Mouse (Mus musculus) ES-E14 (cell line): Measurements from ENCODE around the gene Krtap16-1. TPM values are rescaled to one million over a fixed set of nuclear protein-coding genes. Genes with fewer than 3 reads are reported as not detected.

Experiments
- DNase-seq: peaks from one replicate; pipeline ENCODE4 v3.0.0-alpha.2; 2013; ENCODE audit warnings: low read depth, low spot score
- H3K27ac ChIP-seq: 2 replicates; pipeline ENCODE4 v1.5.1; 2012; ENCODE audit warnings: low read depth, mild to moderate bottlenecking, low read length, moderate library complexity, mixed read lengths; ENCODE audit not compliant: poor library complexity, insufficient read depth, severe bottlenecking
- H3K36me3 ChIP-seq: 2 replicates; pipeline ENCODE4 v1.6.1; 2012; ENCODE audit warnings: mild to moderate bottlenecking, low read length, moderate library complexity, mixed read lengths; ENCODE audit not compliant: control insufficient read depth, poor library complexity, insufficient read depth, severe bottlenecking
- H3K4me1 ChIP-seq, 2 experiments: fragments of 150-350 bp in 1 of 2; sonication (generic) in 1 of 2; 2 replicates each; pipeline ENCODE4 v1.6.1; 2012; ENCODE audit warnings: low read length in 2 of 2, mild to moderate bottlenecking in 1 of 2, mixed read lengths in 1 of 2; ENCODE audit not compliant: control insufficient read depth in 2 of 2, insufficient read depth in 2 of 2, poor library complexity in 1 of 2
- H3K4me3 ChIP-seq, 2 experiments: fragments of 150-350 bp in 1 of 2; sonication (generic) in 1 of 2; 2 replicates each; pipeline ENCODE4 v1.5.1; 2012; ENCODE audit warnings: low read length in 2 of 2, low read depth in 1 of 2, mild to moderate bottlenecking in 1 of 2, mixed read lengths in 1 of 2; ENCODE audit not compliant: insufficient read depth in 1 of 2, poor library complexity in 1 of 2, severe bottlenecking in 1 of 2
- H3K9ac ChIP-seq: 2 replicates; pipeline ENCODE4 v1.6.1; 2012; ENCODE audit warnings: low read depth, mild to moderate bottlenecking, low read length, mixed read lengths; ENCODE audit not compliant: poor library complexity, insufficient read depth, severe bottlenecking
- H3K9me3 ChIP-seq: fragments of 150-350 bp; sonication (generic); 2 replicates; pipeline ENCODE4 v1.6.1; 2012; ENCODE audit warnings: low read depth, mild to moderate bottlenecking, low read length; ENCODE audit not compliant: control insufficient read depth, insufficient read depth
- CHD2 ChIP-seq: IDR thresholded peaks from 2 replicates; pipeline ENCODE4 v1.6.1; 2014; ENCODE audit warnings: mild to moderate bottlenecking, low read depth, low read length, inconsistent platforms
- HCFC1 ChIP-seq: IDR thresholded peaks from 2 replicates; pipeline ENCODE4 v1.6.1; 2012; ENCODE audit warnings: low read length, inconsistent platforms, borderline replicate concordance; ENCODE audit not compliant: insufficient read depth
- MAFK ChIP-seq: IDR thresholded peaks from 2 replicates; pipeline ENCODE4 v1.6.1; 2014; ENCODE audit warnings: mild to moderate bottlenecking, low read depth, low read length, inconsistent platforms; ENCODE audit not compliant: insufficient read depth
- ZC3H11A ChIP-seq: IDR thresholded peaks from 2 replicates; pipeline ENCODE4 v1.6.1; 2012; ENCODE audit warnings: low read depth, mild to moderate bottlenecking, inconsistent platforms, low read length, borderline replicate concordance
- ZNF384 ChIP-seq: IDR thresholded peaks from 2 replicates; pipeline ENCODE4 v1.6.1; 2012; ENCODE audit warnings: low read depth, low read length, inconsistent platforms
- in situ Hi-C, 2 experiments: fragments of 600-800 bp; cut with MboI; formaldehyde crosslinking; loops; one replicate each; pipeline ENCODE4 v1.15.1; 2025; ENCODE audit warnings: low sequenced_read_pairs in 2 of 2, inconsistent platforms in 1 of 2; ENCODE audit not compliant: unreplicated experiment in 2 of 2
- total RNA-seq: library from RNA; depleted of rRNA; stranded (reverse); fragments of 300-350 nt; gene quantifications from 2 replicates; pipeline ENCODE4 v1.2.3, GENCODE M21; 2012

Krtap16-1 gene
- total RNA-seq, 1 experiment: not detected

DNA sequence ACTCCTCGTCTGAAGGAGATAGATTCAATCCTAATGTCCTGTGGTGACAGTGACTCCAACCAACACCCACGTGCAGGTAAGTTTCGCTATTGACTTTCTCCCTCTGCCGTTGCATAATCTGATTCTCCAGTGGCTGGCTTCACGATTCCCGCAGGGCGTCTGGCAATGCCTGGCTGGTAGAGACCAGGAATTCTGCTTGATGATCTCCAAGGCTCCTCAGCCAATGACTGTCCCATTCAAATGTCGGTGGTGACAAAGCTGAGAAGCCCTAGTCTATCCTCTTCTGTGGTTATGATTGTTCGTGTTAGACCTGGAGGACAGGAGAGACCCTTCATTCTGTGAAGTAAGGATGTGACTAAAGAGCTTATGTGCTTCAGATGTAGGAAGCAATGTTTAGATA is 3.7 kb downstream of the Krtap16-1 start:
- TF ChIP-seq ZC3H11A (no peak), MAFK (no peak), CHD2 (no peak)
- H3K9me3 ChIP-seq: no peaks in the 10 kb centered on the region
- H3K9ac ChIP-seq: no peak overlapping the region
- H3K4me3 ChIP-seq: no peak overlapping the region
- H3K36me3 ChIP-seq: no peaks in the 10 kb centered on the region
- DNase-seq: no peak
- H3K27ac ChIP-seq: no peak overlapping the region
- in situ Hi-C loops: no loop called here
- no peaks in the 10 kb centered on the region for H3K4me1 ChIP-seq

- Histone ChIP-seq H3K4me3 (no peak within 1 kb of the TSS), H3K27ac (no peak within 1 kb of the TSS), H3K9me3 (no peaks in the 10 kb centered on the region), H3K36me3 (no peaks in the 10 kb centered on the region), H3K4me1 (no peaks in the 10 kb centered on the region), H3K9ac (no peak within 1 kb of the TSS)
- no peak for DNase-seq
- in situ Hi-C loops: no loop called here
- TF ChIP-seq MAFK (no peak), HCFC1 (no peak), ZC3H11A (no peak), CHD2 (no peak), ZNF384 (no peak)
Measured at GRCm38 (mm10) chr11:99978953-99979352, 7.4 kb downstream of the Krtap16-1 start, which contains the start of gene Krtap29-1. Krtap29-1 (minus strand) TSS chr11:99979053.

GRCm38 (mm10) chr11:99965961-99966360 is 20.4 kb downstream of the Krtap16-1 start:
- H3K4me3 ChIP-seq: no peak overlapping the region
- in situ Hi-C loops: no loop called here
- no peaks in the 10 kb centered on the region for H3K9me3 ChIP-seq
- H3K4me1 ChIP-seq: no peaks in the 10 kb centered on the region
- H3K36me3 ChIP-seq: no peaks in the 10 kb centered on the region
- DNase-seq: no peak
- H3K27ac ChIP-seq: no peak overlapping the region
- no peak overlapping the region for H3K9ac ChIP-seq
- TF ChIP-seq CHD2 (no peak), ZNF384 (no peak), HCFC1 (no peak), ZC3H11A (no peak), MAFK (no peak)

DNA sequence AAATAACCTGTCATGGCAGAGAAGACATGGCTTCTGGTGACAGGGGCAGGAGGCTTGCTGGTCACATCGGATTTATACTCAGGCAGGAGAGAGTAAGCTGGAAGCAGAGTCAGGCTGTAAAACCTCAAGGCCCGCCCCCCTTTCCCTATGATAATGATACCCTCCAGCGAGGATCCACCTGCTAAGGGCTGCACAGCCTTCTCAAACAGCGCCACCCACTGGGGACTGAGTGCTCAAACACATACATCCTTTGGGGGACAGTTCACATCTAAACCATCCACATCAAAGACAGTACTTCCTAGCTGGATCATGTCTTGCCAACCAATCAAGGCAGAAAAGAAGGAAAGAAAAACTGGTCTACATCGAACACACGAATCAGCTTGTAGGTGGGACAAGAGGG is 22.2 kb downstream of the Krtap16-1 start:
- Histone ChIP-seq H3K27ac (no peak overlapping the region), H3K9ac (no peak overlapping the region), H3K36me3 (no peaks in the 10 kb centered on the region), H3K4me3 (no peak overlapping the region), H3K4me1 (no peaks in the 10 kb centered on the region), H3K9me3 (no peaks in the 10 kb centered on the region)
- peak; percentile 60 for DNase-seq
- in situ Hi-C loops: no loop called here
- TF ChIP-seq ZNF384 (no peak), ZC3H11A (peak; percentile 19; the same call in 1 of the 2 replicates)

DNA sequence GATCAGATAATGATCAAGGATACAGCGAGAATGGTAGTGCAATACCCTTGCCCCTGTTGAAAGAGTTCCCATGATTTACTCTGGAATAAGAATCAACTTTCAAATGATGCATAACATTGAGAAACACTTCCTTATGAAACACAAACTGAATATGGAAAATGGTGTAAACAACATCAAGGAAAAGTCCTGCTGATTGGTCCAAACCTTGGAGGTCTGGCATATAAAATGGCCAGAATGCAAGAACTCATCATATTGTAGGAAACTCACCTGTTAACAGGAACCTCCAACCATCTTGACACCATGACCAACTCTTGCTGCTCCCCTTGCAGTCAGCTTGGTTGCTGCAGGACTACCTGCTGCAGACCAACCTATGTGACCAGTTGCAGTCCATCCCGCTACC is 38.2 kb downstream of the Krtap16-1 start, which contains the start of gene Krtap9-5:
Krtap9-5 (plus strand) TSS at position 301 of the 400 bp plus-strand sequence.
- no peaks in the 10 kb centered on the region for H3K4me1 ChIP-seq
- no peaks in the 10 kb centered on the region for H3K9me3 ChIP-seq
- H3K27ac ChIP-seq: no peak within 1 kb of the TSS
- H3K4me3 ChIP-seq: no peak within 1 kb of the TSS
- in situ Hi-C loops: no loop called here
- TF ChIP-seq HCFC1 (no peak), CHD2 (no peak), ZC3H11A (no peak), MAFK (no peak), ZNF384 (no peak)
- H3K9ac ChIP-seq: no peak within 1 kb of the TSS
- DNase-seq: no peak
- H3K36me3 ChIP-seq: no peaks in the 10 kb centered on the region
